In genomic region chr5:111266658-111267057, GRCm38 (mm10) we compare ENCODE assay signal across 16 mouse cellular contexts.
DNase-seq lines count a peak whose midpoint lies in the region; ATAC-seq and TF ChIP-seq lines count a peak whose summit lies in the region.
"Had no signal": no experiment of that assay in that cellular context is flagged by ENCODE, and none has a peak within 500 bp of the region (broad histone marks: within the 10 kb centered on the region; RNA-seq: fewer than 3 reads in every experiment).

No protein-coding gene starts in this region.

- TF ChIP-seq POLR2A in kidney, adult 2 months (IDR thresholded peaks at IDR 0.05; ENCODE audit: low read depth, low read length) = no peak
- TF ChIP-seq POLR2A in thymus, adult 2 months (IDR thresholded peaks at IDR 0.05; ENCODE audit: control insufficient read depth, extremely low read depth, insufficient read depth, low read length, poor library complexity) = no peak

- ATAC-seq in midbrain, embryonic 11.5 days (ENCODE audit: low FRiP score) = no peak
- ATAC-seq in midbrain, embryonic 16.5 days = no peak
- ATAC-seq: liver, postnatal 0 days had no signal

- intact Hi-C loops in gastrocnemius, adult 2 months (cut with DNase I) = no loop called here

- H3K9me3 ChIP-seq in midbrain, embryonic 11.5 days (ENCODE audit: control insufficient read depth, low read length) = no peaks in the 10 kb centered on the region; the same call in 1 of the 2 replicates
- H3K9me3 ChIP-seq in midbrain, embryonic 16.5 days (replicated peaks; ENCODE audit: control insufficient read depth, low read length, poor library complexity, severe bottlenecking) = no peaks in the 10 kb centered on the region
- H3K9me3 ChIP-seq: embryonic facial prominence, embryonic 15.5 days; stomach, embryonic 15.5 days had no signal

- H3K4me2 ChIP-seq in midbrain, embryonic 11.5 days = no peak overlapping the region
- no peak overlapping the region for H3K4me2 ChIP-seq in midbrain, embryonic 16.5 days (ENCODE audit: low read length)
- H3K4me2 ChIP-seq: embryonic facial prominence, embryonic 15.5 days; hindbrain, embryonic 14.5 days; limb, embryonic 13.5 days; neural tube, embryonic 12.5 days; stomach, embryonic 15.5 days had no signal

- 88% methylated on average over 5 of the region's 5 CpGs for WGBS in kidney, adult 2 months
- 96% methylated on average over 5 of the region's 5 CpGs for WGBS in midbrain, embryonic 11.5 days
- WGBS in midbrain, embryonic 16.5 days = 97% methylated on average over 5 of the region's 5 CpGs
- 98% methylated on average over 5 of the region's 5 CpGs for WGBS in thymus, adult 2 months

- no peaks in the 10 kb centered on the region for H3K27me3 ChIP-seq in kidney, adult 2 months (replicated peaks; ENCODE audit: control insufficient read depth, insufficient read depth, low read length)
- no peaks in the 10 kb centered on the region for H3K27me3 ChIP-seq in midbrain, embryonic 11.5 days (ENCODE audit: control insufficient read depth, insufficient read depth, low read length)
- no peaks in the 10 kb centered on the region for H3K27me3 ChIP-seq in midbrain, embryonic 16.5 days (ENCODE audit: control insufficient read depth, insufficient read depth, low read depth, low read length)
- H3K27me3 ChIP-seq in thymus, adult 2 months (ENCODE audit: control insufficient read depth, insufficient read depth, low read length) = no peaks in the 10 kb centered on the region
- H3K27me3 ChIP-seq: embryonic facial prominence, embryonic 15.5 days; limb, embryonic 13.5 days; neural tube, embryonic 12.5 days; stomach, embryonic 15.5 days had no signal

- no peak for TF ChIP-seq CTCF in gastrocnemius, adult 2 months (IDR thresholded peaks at IDR 0.05)
- no peak for TF ChIP-seq CTCF in kidney, adult 2 months (conservative IDR thresholded peaks at IDR 0.05; ENCODE audit: insufficient read depth, insufficient read length, low read depth, low read length)
- no peak for TF ChIP-seq CTCF in thymus, adult 2 months (IDR thresholded peaks at IDR 0.05; ENCODE audit: borderline replicate concordance, control insufficient read depth, extremely low read depth, insufficient read depth, low read length, poor library complexity)

- DNase-seq in gastrocnemius, adult 2 months = no peak
- DNase-seq in gastrocnemius, adult 8-10 months (ENCODE audit: low spot score in 2 of 2) = no peak
- peak; percentile 42 for DNase-seq in kidney, adult 2 months
- DNase-seq in kidney, postnatal 36 days = no peak
- peak; percentile 59 for DNase-seq in midbrain, embryonic 11.5 days (ENCODE audit: low spot score, missing footprints)
- DNase-seq in spleen, adult 12 weeks (ENCODE audit: low spot score) = no peak
- DNase-seq in thymus, adult 2 months = no peak
- DNase-seq: cerebellum, adult 2 months; gastrocnemius, postnatal 36 days; liver, postnatal 0 days had no signal

- no peaks in the 10 kb centered on the region for H3K36me3 ChIP-seq in kidney, adult 2 months (ENCODE audit: control insufficient read depth, insufficient read depth, low read length)
- H3K36me3 ChIP-seq in midbrain, embryonic 11.5 days (ENCODE audit: control insufficient read depth, insufficient read depth, low read length) = peaks cover 11% of the 10 kb centered on the region
- H3K36me3 ChIP-seq in midbrain, embryonic 16.5 days (ENCODE audit: control insufficient read depth, insufficient read depth, low read length) = peaks cover 8% of the 10 kb centered on the region; the same call in 1 of the 2 replicates
- no peaks in the 10 kb centered on the region for H3K36me3 ChIP-seq in thymus, adult 2 months (ENCODE audit: control insufficient read depth, insufficient read depth, low read length)

- H3K27ac ChIP-seq in gastrocnemius, adult 2 months = peak overlapping the region; percentile 79
- peak overlapping the region; percentile 53 for H3K27ac ChIP-seq in kidney, adult 2 months (ENCODE audit: insufficient read depth, low read depth, low read length)
- no peak overlapping the region for H3K27ac ChIP-seq in midbrain, embryonic 11.5 days (ENCODE audit: low read depth, low read length)
- no peak overlapping the region for H3K27ac ChIP-seq in midbrain, embryonic 16.5 days (ENCODE audit: low read length)
- no peak overlapping the region for H3K27ac ChIP-seq in thymus, adult 2 months (ENCODE audit: control insufficient read depth, insufficient read depth, low read length)
- H3K27ac ChIP-seq: embryonic facial prominence, embryonic 15.5 days; hindbrain, embryonic 14.5 days; limb, embryonic 13.5 days; neural tube, embryonic 12.5 days; stomach, embryonic 15.5 days had no signal

- no peak overlapping the region for H3K4me3 ChIP-seq in gastrocnemius, adult 2 months
- no peak overlapping the region for H3K4me3 ChIP-seq in kidney, adult 2 months (ENCODE audit: insufficient read depth, low read depth, low read length)
- H3K4me3 ChIP-seq in midbrain, embryonic 11.5 days (ENCODE audit: low read depth, low read length) = no peak overlapping the region
- H3K4me3 ChIP-seq in midbrain, embryonic 16.5 days (ENCODE audit: low read depth, low read length) = no peak overlapping the region
- no peak overlapping the region for H3K4me3 ChIP-seq in thymus, adult 2 months (ENCODE audit: control insufficient read depth, insufficient read depth, low read length)
- H3K4me3 ChIP-seq: embryonic facial prominence, embryonic 15.5 days; limb, embryonic 13.5 days; neural tube, embryonic 12.5 days; stomach, embryonic 15.5 days had no signal

- peaks cover 13% of the 10 kb centered on the region; the same call in 1 of the 2 replicates for H3K4me1 ChIP-seq in kidney, adult 2 months (ENCODE audit: control insufficient read depth, insufficient read depth, low read length)
- peaks cover 24% of the 10 kb centered on the region for H3K4me1 ChIP-seq in midbrain, embryonic 11.5 days (ENCODE audit: control insufficient read depth, insufficient read depth, low read length)
- H3K4me1 ChIP-seq in midbrain, embryonic 16.5 days (ENCODE audit: control insufficient read depth, insufficient read depth, low read length) = peaks cover 18% of the 10 kb centered on the region
- peaks cover 16% of the 10 kb centered on the region for H3K4me1 ChIP-seq in thymus, adult 2 months (replicated peaks; ENCODE audit: control insufficient read depth, insufficient read depth, low read length)

- H3K9ac ChIP-seq in midbrain, embryonic 11.5 days (ENCODE audit: low read length) = no peak overlapping the region
- no peak overlapping the region for H3K9ac ChIP-seq in midbrain, embryonic 16.5 days (ENCODE audit: low read depth, low read length)
- H3K9ac ChIP-seq: embryonic facial prominence, embryonic 15.5 days; hindbrain, embryonic 14.5 days; limb, embryonic 13.5 days; liver, postnatal 0 days; neural tube, embryonic 12.5 days; stomach, embryonic 15.5 days had no signal

Comparison
In these comparisons a context has a peak if more than half of its experiments do, and no peak if none do; other contexts are left out.
1. DNase-seq: peak in kidney, adult 2 months (single experiment) and midbrain, embryonic 11.5 days (single experiment); none in gastrocnemius, adult 2 months (single experiment), gastrocnemius, adult 8-10 months (0 of 2), kidney, postnatal 36 days (0 of 2), spleen, adult 12 weeks (single experiment) and thymus, adult 2 months (single experiment).
2. H3K27ac ChIP-seq: peak in gastrocnemius, adult 2 months (single experiment) and kidney, adult 2 months (single experiment); none in midbrain, embryonic 11.5 days (single experiment), midbrain, embryonic 16.5 days (single experiment) and thymus, adult 2 months (single experiment).